ENCODE assay signal across 12 mouse cellular contexts in the genomic region with DNA sequence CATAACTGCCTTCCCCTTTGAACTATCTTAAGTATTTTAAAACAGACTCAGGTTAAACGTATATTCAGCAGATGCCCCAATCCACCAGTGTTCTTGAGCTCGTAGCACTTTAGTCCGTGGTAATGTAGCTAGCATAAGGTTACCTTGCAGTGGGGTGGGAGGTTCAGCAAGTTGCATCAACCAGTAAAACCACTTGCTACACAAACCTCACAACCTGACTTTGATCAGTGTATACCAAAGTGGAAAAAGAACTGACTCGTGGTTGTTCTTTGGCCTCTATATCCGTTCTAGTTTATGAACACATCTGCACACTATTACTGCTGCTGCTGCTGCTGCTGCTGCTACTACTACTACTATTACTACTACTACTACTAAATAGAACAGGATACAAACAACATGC. TPM values are rescaled to one million over a fixed set of nuclear protein-coding genes. Genes with fewer than 3 reads are reported as not detected.
A peak's percentile ranks its signal among the peaks of the same experiment; 100 is the strongest.
DNase-seq lines count a peak whose midpoint lies in the region; ATAC-seq and TF ChIP-seq lines count a peak whose summit lies in the region.
"Had no signal": no experiment of that assay in that cellular context is flagged by ENCODE, and none has a peak within 500 bp of the region (broad histone marks: within the 10 kb centered on the region; RNA-seq: fewer than 3 reads in every experiment).

No protein-coding gene starts in this region.

- 86% methylated on average over 5 of the region's 5 CpGs for WGBS in heart, embryonic 10.5 days
- WGBS in midbrain, embryonic 10.5 days = 94% methylated on average over 5 of the region's 5 CpGs
- WGBS in midbrain, embryonic 11.5 days = 94% methylated on average over 5 of the region's 5 CpGs
- WGBS in limb, embryonic 13.5 days = 78% methylated on average over 5 of the region's 5 CpGs
- WGBS in stomach, embryonic 15.5 days = 85% methylated on average over 5 of the region's 5 CpGs
- 94% methylated on average over 5 of the region's 5 CpGs for WGBS in cerebellum, adult 2 months

- ATAC-seq in midbrain, embryonic 11.5 days (ENCODE audit: low FRiP score) = no peak
- no peak for ATAC-seq in limb, embryonic 13.5 days (ENCODE audit: low FRiP score, low read depth)
- ATAC-seq in stomach, embryonic 15.5 days (ENCODE audit: insufficient read depth, low FRiP score, low read depth) = no peak
- ATAC-seq: activated CD4-positive, CD25-positive, alpha-beta regulatory T cell, adult 4 months had no signal

- H3K4me1 ChIP-seq in heart, embryonic 10.5 days = peaks cover 26% of the 10 kb centered on the region
- H3K4me1 ChIP-seq in midbrain, embryonic 10.5 days = peaks cover 33% of the 10 kb centered on the region
- peaks cover 16% of the 10 kb centered on the region for H3K4me1 ChIP-seq in midbrain, embryonic 11.5 days (ENCODE audit: control insufficient read depth, insufficient read depth, low read length)
- H3K4me1 ChIP-seq in limb, embryonic 13.5 days = peaks cover 25% of the 10 kb centered on the region
- peaks cover 7% of the 10 kb centered on the region; the same call in 1 of the 2 replicates for H3K4me1 ChIP-seq in stomach, embryonic 15.5 days
- H3K4me1 ChIP-seq in cerebellum, adult 2 months (ENCODE audit: control insufficient read depth, insufficient read depth, low read length) = peaks cover 3% of the 10 kb centered on the region; the same call in 1 of the 2 replicates

- no peak for DNase-seq in heart, embryonic 10.5 days (ENCODE audit: low spot score)
- DNase-seq in heart, postnatal 4 days = no peak
- DNase-seq in midbrain, embryonic 10.5 days (ENCODE audit: low spot score) = no peak
- DNase-seq in midbrain, embryonic 11.5 days (ENCODE audit: low spot score, missing footprints) = no peak
- no peak for DNase-seq in cerebellum, adult 2 months
- no peak for DNase-seq in yolk sac, embryonic 10.5 days (ENCODE audit: low spot score)
- DNase-seq: kidney, postnatal 10 days; left cerebral cortex, postnatal 4 days; spleen, adult 18-20 months had no signal

- H3K27me3 ChIP-seq in heart, embryonic 10.5 days (ENCODE audit: insufficient read depth, poor library complexity, severe bottlenecking) = no peaks in the 10 kb centered on the region
- no peaks in the 10 kb centered on the region for H3K27me3 ChIP-seq in midbrain, embryonic 10.5 days (ENCODE audit: low read depth, poor library complexity, severe bottlenecking)
- no peaks in the 10 kb centered on the region for H3K27me3 ChIP-seq in midbrain, embryonic 11.5 days (ENCODE audit: control insufficient read depth, insufficient read depth, low read length)
- H3K27me3 ChIP-seq in limb, embryonic 13.5 days = no peaks in the 10 kb centered on the region
- H3K27me3 ChIP-seq in stomach, embryonic 15.5 days (replicated peaks) = no peaks in the 10 kb centered on the region
- no peaks in the 10 kb centered on the region for H3K27me3 ChIP-seq in cerebellum, adult 2 months (ENCODE audit: control insufficient read depth, insufficient read depth, low read length)

- H3K9ac ChIP-seq in midbrain, embryonic 11.5 days (ENCODE audit: low read length) = no peak overlapping the region
- H3K9ac ChIP-seq in limb, embryonic 13.5 days = no peak overlapping the region
- no peak overlapping the region for H3K9ac ChIP-seq in stomach, embryonic 15.5 days

- H3K4me2 ChIP-seq in midbrain, embryonic 11.5 days = no peak overlapping the region
- H3K4me2 ChIP-seq in limb, embryonic 13.5 days (replicated peaks) = peak overlapping the region; percentile 88; the same call in 1 of the 2 replicates
- H3K4me2 ChIP-seq in stomach, embryonic 15.5 days = no peak overlapping the region

- no peaks in the 10 kb centered on the region for H3K9me3 ChIP-seq in heart, embryonic 10.5 days
- H3K9me3 ChIP-seq in midbrain, embryonic 10.5 days (replicated peaks) = no peaks in the 10 kb centered on the region
- no peaks in the 10 kb centered on the region for H3K9me3 ChIP-seq in midbrain, embryonic 11.5 days (ENCODE audit: control insufficient read depth, low read length)
- H3K9me3 ChIP-seq in limb, embryonic 13.5 days = no peaks in the 10 kb centered on the region
- H3K9me3 ChIP-seq in stomach, embryonic 15.5 days = no peaks in the 10 kb centered on the region

- H3K36me3 ChIP-seq in heart, embryonic 10.5 days = peaks cover 1% of the 10 kb centered on the region; the same call in 1 of the 2 replicates
- 0 out of 2 replicates have a peak, but pooled peaks cover 1% of the 10 kb centered on the region for H3K36me3 ChIP-seq in midbrain, embryonic 10.5 days
- no peaks in the 10 kb centered on the region for H3K36me3 ChIP-seq in midbrain, embryonic 11.5 days (ENCODE audit: control insufficient read depth, insufficient read depth, low read length)
- no peaks in the 10 kb centered on the region for H3K36me3 ChIP-seq in limb, embryonic 13.5 days
- H3K36me3 ChIP-seq in stomach, embryonic 15.5 days = no peaks in the 10 kb centered on the region

- TF ChIP-seq POLR2A in cerebellum, adult 2 months (IDR thresholded peaks at IDR 0.05; ENCODE audit: borderline replicate concordance, insufficient read depth, low read length) = no peak

- peak overlapping the region; percentile 97; the same call in 1 of the 2 replicates for H3K27ac ChIP-seq in heart, embryonic 10.5 days
- peak overlapping the region; percentile 98; the same call in 1 of the 2 replicates for H3K27ac ChIP-seq in midbrain, embryonic 10.5 days (replicated peaks)
- no peak overlapping the region for H3K27ac ChIP-seq in midbrain, embryonic 11.5 days (ENCODE audit: low read depth, low read length)
- H3K27ac ChIP-seq in limb, embryonic 13.5 days = no peak overlapping the region
- 0 out of 2 replicates have a peak overlapping the region, but pooled peaks have one; percentile 100 for H3K27ac ChIP-seq in stomach, embryonic 15.5 days
- no peak overlapping the region for H3K27ac ChIP-seq in cerebellum, adult 2 months (ENCODE audit: insufficient read depth, low read length)

- no peak for TF ChIP-seq CTCF in cerebellum, adult 2 months (IDR thresholded peaks at IDR 0.05; ENCODE audit: borderline replicate concordance, insufficient read depth, low read depth, low read length)

- H3K4me3 ChIP-seq in heart, embryonic 10.5 days = no peak overlapping the region
- H3K4me3 ChIP-seq in midbrain, embryonic 10.5 days = no peak overlapping the region
- no peak overlapping the region for H3K4me3 ChIP-seq in midbrain, embryonic 11.5 days (ENCODE audit: low read depth, low read length)
- no peak overlapping the region for H3K4me3 ChIP-seq in limb, embryonic 13.5 days
- H3K4me3 ChIP-seq in stomach, embryonic 15.5 days (replicated peaks) = no peak overlapping the region
- no peak overlapping the region for H3K4me3 ChIP-seq in cerebellum, adult 2 months (replicated peaks; ENCODE audit: insufficient read depth, low read depth, low read length)

RNA-seq across cellular contexts. Expression of a gene that starts 1.4 kb away (rescaled TPM):
- 219 and 225 TPM in 2 replicates for polyA plus RNA-seq in heart, embryonic 10.5 days (2016; fragmentation: Nextera tagmentation; extraction: Ambion mirVana)
- total RNA-seq in heart, postnatal 4 days (2021) = 100 to 1,000 TPM in 1 of 2 experiments, 10 to 100 TPM in 1; 99.3 to 100 TPM
- 179 and 183 TPM in 2 replicates for polyA plus RNA-seq in midbrain, embryonic 10.5 days (2016; fragmentation: Nextera tagmentation; extraction: Ambion mirVana)
- polyA plus RNA-seq in midbrain, embryonic 11.5 days (2014; fragmentation: Nextera tagmentation; extraction: Ambion mirVana) = 207 and 224 TPM in 2 replicates
- 231 and 247 TPM in 2 replicates for polyA plus RNA-seq in limb, embryonic 13.5 days (2015; fragmentation: Nextera tagmentation; extraction: Ambion mirVana)
- polyA plus RNA-seq in stomach, embryonic 15.5 days (2015; fragmentation: Nextera tagmentation; extraction: Ambion mirVana) = 240 and 242 TPM in 2 replicates
- polyA plus RNA-seq in cerebellum, adult 2 months (2012; rRNA removed) = 114 and 116 TPM in 2 replicates

Comparison
In these comparisons a context has a peak if more than half of its experiments do, and no peak if none do; other contexts are left out.
1. H3K27ac ChIP-seq: peak in heart, embryonic 10.5 days (single experiment), midbrain, embryonic 10.5 days (single experiment) and stomach, embryonic 15.5 days (single experiment); none in midbrain, embryonic 11.5 days (single experiment), limb, embryonic 13.5 days (single experiment) and cerebellum, adult 2 months (single experiment).